Mouse (Mus musculus): ENCODE results near the gene Jak1. TPM values are rescaled to one million over a fixed set of nuclear protein-coding genes. Genes with fewer than 3 reads are reported as not detected.

Gene Jak1
- polyA plus RNA-seq, 1 experiment: 50.2 TPM

GRCm38 (mm10) chr4:101293661-101294060 is 28.6 kb upstream of the Jak1 start:
- TF ChIP-seq POLR2A (IDR thresholded peaks at IDR 0.05; ENCODE audit: borderline replicate concordance, extremely low read depth, insufficient read depth, insufficient read length, poor library complexity, severe bottlenecking) (no peak), CTCF (IDR thresholded peaks at IDR 0.05; ENCODE audit: borderline replicate concordance, extremely low read depth, insufficient read depth, insufficient read length) (no peak)

GRCm38 (mm10) chr4:101292736-101293541 is 27.9 kb upstream of the Jak1 start:
- TF ChIP-seq POLR2A (IDR thresholded peaks at IDR 0.05; ENCODE audit: borderline replicate concordance, extremely low read depth, insufficient read depth, insufficient read length, poor library complexity, severe bottlenecking) (no peak), CTCF (IDR thresholded peaks at IDR 0.05; ENCODE audit: borderline replicate concordance, extremely low read depth, insufficient read depth, insufficient read length) (no peak)
- peak; percentile 35 for DNase-seq (ENCODE audit: low read depth)

More at GRCm38 (mm10) chr4:101293661-101294060, 28.6 kb upstream of the Jak1 start:
- DNase-seq (ENCODE audit: low read depth): no peak

GRCm38 (mm10) chr4:101292028-101292735 is 27.1 kb upstream of the Jak1 start:
- TF ChIP-seq POLR2A (IDR thresholded peaks at IDR 0.05; ENCODE audit: borderline replicate concordance, extremely low read depth, insufficient read depth, insufficient read length, poor library complexity, severe bottlenecking) (no peak), CTCF (IDR thresholded peaks at IDR 0.05; ENCODE audit: borderline replicate concordance, extremely low read depth, insufficient read depth, insufficient read length) (no peak)
- DNase-seq (ENCODE audit: low read depth): peak; percentile 74

- DNase-seq (ENCODE audit: low read depth): peak; percentile 71
- no peak for TF ChIP-seq CTCF (IDR thresholded peaks at IDR 0.05; ENCODE audit: borderline replicate concordance, extremely low read depth, insufficient read depth, insufficient read length)
- no peak for TF ChIP-seq POLR2A (IDR thresholded peaks at IDR 0.05; ENCODE audit: borderline replicate concordance, extremely low read depth, insufficient read depth, insufficient read length, poor library complexity, severe bottlenecking)
Measured at GRCm38 (mm10) chr4:101288292-101288691, 23.2 kb upstream of the Jak1 start.

GRCm38 (mm10) chr4:101286562-101286961 is 21.5 kb upstream of the Jak1 start:
- no peak for DNase-seq (ENCODE audit: low read depth)
- TF ChIP-seq CTCF (IDR thresholded peaks at IDR 0.05; ENCODE audit: borderline replicate concordance, extremely low read depth, insufficient read depth, insufficient read length): no peak
- no peak for TF ChIP-seq POLR2A (IDR thresholded peaks at IDR 0.05; ENCODE audit: borderline replicate concordance, extremely low read depth, insufficient read depth, insufficient read length, poor library complexity, severe bottlenecking)

- TF ChIP-seq POLR2A (IDR thresholded peaks at IDR 0.05; ENCODE audit: borderline replicate concordance, extremely low read depth, insufficient read depth, insufficient read length, poor library complexity, severe bottlenecking) (no peak), CTCF (IDR thresholded peaks at IDR 0.05; ENCODE audit: borderline replicate concordance, extremely low read depth, insufficient read depth, insufficient read length) (no peak)
- no peak for DNase-seq (ENCODE audit: low read depth)
Measured at GRCm38 (mm10) chr4:101285906-101286432, 20.9 kb upstream of the Jak1 start.

GRCm38 (mm10) chr4:101283938-101284337 is 18.9 kb upstream of the Jak1 start:
- DNase-seq (ENCODE audit: low read depth): no peak
- TF ChIP-seq POLR2A (IDR thresholded peaks at IDR 0.05; ENCODE audit: borderline replicate concordance, extremely low read depth, insufficient read depth, insufficient read length, poor library complexity, severe bottlenecking) (no peak), CTCF (IDR thresholded peaks at IDR 0.05; ENCODE audit: borderline replicate concordance, extremely low read depth, insufficient read depth, insufficient read length) (no peak)

- TF ChIP-seq POLR2A (IDR thresholded peaks at IDR 0.05; ENCODE audit: borderline replicate concordance, extremely low read depth, insufficient read depth, insufficient read length, poor library complexity, severe bottlenecking) (no peak), CTCF (IDR thresholded peaks at IDR 0.05; ENCODE audit: borderline replicate concordance, extremely low read depth, insufficient read depth, insufficient read length) (no peak)
- DNase-seq (ENCODE audit: low read depth): no peak
Measured at GRCm38 (mm10) chr4:101282237-101282636, 17.2 kb upstream of the Jak1 start.

GRCm38 (mm10) chr4:101280119-101280518 is 15.0 kb upstream of the Jak1 start:
- TF ChIP-seq POLR2A (IDR thresholded peaks at IDR 0.05; ENCODE audit: borderline replicate concordance, extremely low read depth, insufficient read depth, insufficient read length, poor library complexity, severe bottlenecking): no peak
- TF ChIP-seq CTCF (IDR thresholded peaks at IDR 0.05; ENCODE audit: borderline replicate concordance, extremely low read depth, insufficient read depth, insufficient read length): no peak

GRCm38 (mm10) chr4:101276456-101277070 is 11.5 kb upstream of the Jak1 start:
- no peak for DNase-seq (ENCODE audit: low read depth)
- TF ChIP-seq CTCF (IDR thresholded peaks at IDR 0.05; ENCODE audit: borderline replicate concordance, extremely low read depth, insufficient read depth, insufficient read length) (no peak), POLR2A (IDR thresholded peaks at IDR 0.05; ENCODE audit: borderline replicate concordance, extremely low read depth, insufficient read depth, insufficient read length, poor library complexity, severe bottlenecking) (no peak)

More at GRCm38 (mm10) chr4:101280119-101280518, 15.0 kb upstream of the Jak1 start:
- no peak for DNase-seq (ENCODE audit: low read depth)

GRCm38 (mm10) chr4:101275881-101276280 is 10.8 kb upstream of the Jak1 start:
- TF ChIP-seq CTCF (IDR thresholded peaks at IDR 0.05; ENCODE audit: borderline replicate concordance, extremely low read depth, insufficient read depth, insufficient read length) (no peak), POLR2A (IDR thresholded peaks at IDR 0.05; ENCODE audit: borderline replicate concordance, extremely low read depth, insufficient read depth, insufficient read length, poor library complexity, severe bottlenecking) (no peak)
- no peak for DNase-seq (ENCODE audit: low read depth)

Measured in brain, embryonic 14.5 days (tissue).